Mouse (Mus musculus): ENCODE data around the gene Fpgt. TPM values are rescaled to one million over a fixed set of nuclear protein-coding genes. Genes with fewer than 3 reads are reported as not detected.

Fpgt gene
- polyA plus RNA-seq, 1 experiment: 6.2 TPM

DNA sequence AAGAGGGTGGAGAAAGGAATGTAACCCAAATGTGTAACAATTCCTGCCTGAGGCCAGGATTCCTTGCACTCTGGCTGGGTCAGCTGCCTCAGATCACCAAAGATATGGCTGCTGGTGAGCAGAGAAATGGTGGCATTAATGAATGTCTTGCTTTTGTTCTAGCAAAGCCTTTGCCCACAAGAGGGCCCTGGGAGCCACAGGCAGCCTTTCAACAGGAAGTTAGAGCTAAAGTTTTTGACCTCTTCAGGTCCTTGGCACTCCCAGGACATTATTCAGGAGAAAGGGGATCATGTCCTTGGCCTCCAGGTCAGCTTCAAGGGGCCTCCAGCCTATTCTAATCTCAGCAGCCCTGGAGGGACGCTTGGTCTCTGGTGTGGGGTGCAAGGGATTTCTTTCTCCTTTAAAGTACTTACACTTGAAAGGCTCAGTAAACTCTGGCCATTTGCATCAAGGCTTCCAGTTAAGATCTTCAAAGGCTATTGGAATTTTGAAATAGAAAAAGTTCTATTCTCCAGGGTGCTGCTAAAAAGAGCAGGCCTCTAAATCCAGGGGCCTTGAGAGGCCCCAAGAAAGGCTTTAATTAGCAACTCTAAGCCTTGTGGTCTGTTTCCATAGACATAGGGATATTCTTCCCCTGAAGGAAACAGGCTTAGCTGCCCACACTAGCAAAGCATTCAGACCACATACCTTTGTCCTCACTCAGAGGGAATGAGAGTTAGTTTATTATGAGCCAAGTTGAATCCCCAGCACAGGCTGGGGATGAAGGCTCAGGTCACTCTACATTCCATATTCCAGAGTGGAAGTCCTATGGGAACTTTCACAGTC lies 54.0 kb downstream of the Fpgt start:
- TF ChIP-seq CTCF (IDR thresholded peaks at IDR 0.05; ENCODE audit: extremely low read depth, insufficient read depth, insufficient read length, insufficient replicate concordance): no peak
- TF ChIP-seq POLR2A (IDR thresholded peaks at IDR 0.05; ENCODE audit: low read depth, low read length): no peak
- Histone ChIP-seq H3K27ac (ENCODE audit: insufficient read depth, low read length) (no peak overlapping the region), H3K4me1 (ENCODE audit: control insufficient read depth, insufficient read depth, insufficient read length) (no peaks in the 10 kb centered on the region), H3K36me3 (ENCODE audit: control insufficient read depth, insufficient read depth, low read length) (no peaks in the 10 kb centered on the region), H3K4me3 (ENCODE audit: extremely low read depth, insufficient read depth, insufficient read length) (no peak overlapping the region), H3K27me3 (ENCODE audit: control insufficient read depth, insufficient read depth, low read length) (no peaks in the 10 kb centered on the region)
- DNase-seq (ENCODE audit: low read depth in 1 of 2, low spot score in 2 of 2): no peak
- 68% methylated on average over 1 of the region's 1 CpGs for WGBS

Other genes with a start within 250 kb of the Fpgt start
- not detected in 2 replicates for gene Tnni3k, start 38.0 kb downstream of the Fpgt start, polyA plus RNA-seq (2012; rRNA removed)
- 0.07 and 0.12 TPM in 2 replicates for gene Lrriq3, start within 50 bp of the Fpgt start, polyA plus RNA-seq (2012; rRNA removed)

Data from spleen, adult 2 months (tissue).